Mouse (Mus musculus) thymus, adult 18-20 months (tissue): Measurements from ENCODE around the gene Fzd1.

Experiments used
- DNase-seq, 2 experiments: peaks; one replicate each; pipeline ENCODE4 v3.0.0; 2022; ENCODE audit warnings: mixed read lengths in 2 of 2

Gene Fzd1

DNA sequence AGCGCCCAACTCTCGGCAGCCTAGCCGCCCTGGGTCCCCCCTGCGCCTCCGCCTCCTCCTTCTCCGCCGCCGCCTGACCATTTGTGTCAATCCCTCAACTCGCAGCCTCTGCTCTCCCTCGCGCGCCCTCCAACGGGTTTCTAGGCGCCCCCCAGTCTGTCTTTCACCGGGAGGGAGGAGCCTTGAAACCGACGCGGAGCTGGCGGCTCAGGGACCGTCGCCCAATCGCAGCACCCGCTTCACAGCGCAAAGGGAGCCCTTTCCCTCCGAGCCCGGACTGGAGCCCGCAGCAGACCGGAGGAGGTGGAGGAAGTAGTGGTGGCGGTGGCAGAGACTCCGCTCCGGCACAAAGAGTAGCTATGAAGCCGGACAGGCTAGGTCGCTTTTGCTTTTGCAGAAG, at the start of gene Fzd1:
Gene Fzd1, minus strand, starts transcription at position 134 of the 400 bp plus-strand sequence.
- peak in 1 of 2 experiments; percentile 14 for DNase-seq

DNA sequence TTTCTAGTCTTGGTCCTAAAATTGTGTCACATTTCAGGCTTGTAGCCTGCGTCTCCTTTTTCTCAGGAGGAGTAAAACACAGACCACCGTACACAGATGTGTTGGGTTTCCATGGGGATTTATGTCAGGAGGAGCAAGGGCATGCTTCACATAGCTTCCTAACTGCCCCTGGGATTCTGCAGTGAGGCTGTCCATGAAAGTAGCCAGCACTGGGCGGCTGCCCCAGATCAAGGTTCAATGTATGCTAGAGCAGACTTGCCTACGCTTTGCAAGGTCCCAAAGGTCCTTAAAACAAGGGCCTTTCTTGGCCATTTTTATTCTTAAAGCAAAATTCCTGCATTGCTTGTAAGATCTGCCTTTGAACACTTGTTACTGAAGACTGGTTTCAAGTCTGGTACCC, 47.4 kb upstream of the Fzd1 start:
- DNase-seq = no peak

DNA sequence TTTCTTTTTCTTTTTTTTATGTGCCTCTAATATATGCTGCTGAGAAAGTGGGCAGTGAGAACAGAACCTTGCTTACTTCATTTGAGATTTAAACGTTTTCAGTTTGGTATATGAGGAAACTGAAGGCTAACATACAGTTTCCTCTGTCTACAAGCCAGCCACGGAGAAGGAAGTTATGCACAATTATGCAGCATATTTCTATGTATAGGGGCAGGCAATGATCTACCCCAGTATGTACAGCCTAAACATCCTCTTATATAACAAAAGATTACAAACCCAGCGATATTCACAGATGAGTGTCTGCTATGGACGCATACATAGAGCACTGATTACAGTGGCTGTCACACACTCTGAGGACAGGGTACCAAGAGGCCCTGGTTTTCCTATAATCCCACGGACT, 45.9 kb upstream of the Fzd1 start:
- DNase-seq = no peak

DNA sequence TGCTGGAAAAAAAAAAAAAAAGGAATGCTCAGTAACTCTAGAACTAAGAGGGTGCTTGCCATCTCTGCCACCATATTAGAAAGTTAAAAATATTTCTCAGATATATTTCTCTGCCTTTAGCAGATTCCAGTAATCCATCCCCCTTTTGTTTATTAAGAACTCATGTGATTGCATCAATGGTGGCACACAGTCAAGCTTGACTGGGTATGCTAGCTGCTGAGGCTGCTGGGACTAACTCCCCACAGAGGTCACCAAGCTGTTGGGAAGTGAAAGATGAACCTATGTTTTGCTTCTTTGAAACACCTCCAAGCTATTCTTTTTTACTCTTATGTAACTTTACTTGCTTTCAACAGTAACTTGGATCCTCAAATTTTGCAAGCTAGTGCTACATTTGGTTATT, 44.1 kb upstream of the Fzd1 start:
- no peak for DNase-seq

DNA sequence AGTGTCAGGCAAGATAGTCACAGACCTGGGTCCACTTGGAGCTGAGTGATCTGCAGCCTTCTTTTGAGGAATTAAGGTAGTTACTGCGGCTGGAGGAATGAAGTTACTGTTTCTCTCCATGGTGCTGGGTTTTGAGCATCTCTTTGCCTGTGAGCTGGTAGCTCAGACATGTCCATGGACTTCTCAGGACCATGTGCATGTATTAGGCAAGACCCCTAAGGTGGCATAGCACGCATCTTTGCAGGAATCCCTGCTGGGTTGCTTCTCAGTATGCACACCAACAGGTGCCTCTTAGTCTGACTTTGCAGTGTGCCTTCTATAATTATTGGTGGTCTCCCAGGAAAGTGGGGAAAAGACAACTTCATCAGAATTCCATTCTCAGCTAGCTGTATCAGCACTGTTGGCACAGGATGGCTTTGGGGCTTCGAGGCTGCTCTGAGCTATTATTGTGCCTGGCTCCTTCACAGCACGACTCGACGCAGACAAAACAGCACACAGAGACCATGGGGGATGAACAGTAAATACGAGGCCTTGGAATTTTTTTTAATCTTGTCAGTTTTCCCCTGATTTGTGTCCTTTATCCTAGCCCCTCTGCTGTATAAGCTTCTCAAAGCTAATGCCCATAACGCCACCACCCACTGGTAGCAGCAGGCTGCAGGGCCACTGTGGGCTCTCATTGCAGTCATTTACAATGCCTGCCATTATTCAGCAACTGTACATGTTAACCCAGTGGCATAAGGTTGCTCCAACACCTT, 43.4 kb upstream of the Fzd1 start:
- DNase-seq = no peak

DNA sequence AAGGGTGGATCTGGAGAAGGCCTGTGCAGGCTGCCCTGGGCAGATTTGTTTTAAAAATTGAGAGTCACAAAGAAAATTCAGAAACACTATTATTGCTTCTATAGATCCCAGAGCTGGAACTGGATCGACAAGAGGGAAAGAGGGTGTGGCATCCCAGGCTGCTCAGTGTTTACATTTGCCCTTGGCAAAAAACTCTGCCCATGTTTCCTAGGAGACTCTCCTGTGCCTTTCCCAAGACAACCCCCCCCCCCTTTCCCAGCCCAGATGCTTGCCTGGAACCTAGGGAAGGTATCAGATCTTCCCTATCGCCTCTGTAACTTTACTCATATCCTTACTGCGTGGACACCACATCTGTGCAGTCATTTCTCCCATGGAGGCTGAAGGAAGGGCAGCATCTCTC, 33.4 kb upstream of the Fzd1 start:
- DNase-seq = no peak

DNA sequence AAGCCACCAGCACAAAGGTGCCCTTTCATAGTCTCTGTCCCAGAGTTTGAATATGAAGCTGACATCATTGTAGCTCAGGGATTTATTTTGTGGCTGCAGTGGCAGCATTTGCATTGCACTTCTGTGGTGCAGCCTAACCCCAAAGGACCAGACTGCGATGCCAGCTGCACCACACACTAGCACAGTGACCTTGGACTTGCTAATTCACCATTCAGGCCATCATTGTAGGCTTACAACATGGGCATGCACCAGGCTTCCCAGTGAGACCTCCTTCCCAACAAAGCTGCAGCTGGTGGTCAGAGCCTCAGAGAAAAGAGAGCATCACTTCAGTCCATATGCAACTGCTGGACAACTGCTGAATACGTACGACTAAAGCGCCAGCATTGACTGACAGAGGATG, 32.4 kb upstream of the Fzd1 start:
- DNase-seq = no peak

DNA sequence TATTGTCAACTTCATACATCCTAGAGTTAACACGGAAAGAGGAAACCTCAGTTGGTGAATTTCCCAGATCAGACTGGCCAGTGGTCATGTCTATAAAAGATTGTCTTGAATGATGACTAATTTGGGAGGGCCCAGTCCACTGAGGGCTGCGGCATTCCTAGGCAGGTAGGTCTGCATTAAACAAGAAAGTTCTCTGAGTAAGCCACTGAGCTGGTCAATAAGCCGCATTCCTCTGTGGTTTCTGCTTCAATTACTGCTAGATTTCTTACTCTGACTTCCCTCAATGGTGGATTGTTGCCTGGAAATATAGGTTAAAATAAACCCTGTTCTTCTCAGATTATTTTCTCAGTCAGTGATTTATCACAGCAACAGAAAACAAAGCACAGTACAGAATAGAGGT, 30.6 kb upstream of the Fzd1 start:
- no peak for DNase-seq

DNA sequence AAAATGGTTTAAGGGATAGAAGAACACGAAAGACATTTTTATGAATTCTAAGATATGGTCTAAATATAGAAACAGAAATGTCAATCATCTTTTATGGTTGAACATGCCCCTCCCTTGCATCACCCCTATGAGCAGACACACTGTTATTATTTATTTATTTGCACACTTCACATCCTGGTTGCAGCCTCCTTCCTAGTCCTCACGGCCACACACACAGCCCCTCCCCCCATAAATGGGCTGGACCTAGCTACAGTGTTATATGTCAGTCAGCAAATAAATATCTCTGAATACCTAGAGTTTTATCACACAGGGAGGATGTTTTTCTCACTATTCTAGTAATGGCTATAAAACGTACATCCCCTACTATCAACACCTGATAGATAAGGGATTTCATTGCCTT, 29.0 kb upstream of the Fzd1 start:
- no peak for DNase-seq

DNA sequence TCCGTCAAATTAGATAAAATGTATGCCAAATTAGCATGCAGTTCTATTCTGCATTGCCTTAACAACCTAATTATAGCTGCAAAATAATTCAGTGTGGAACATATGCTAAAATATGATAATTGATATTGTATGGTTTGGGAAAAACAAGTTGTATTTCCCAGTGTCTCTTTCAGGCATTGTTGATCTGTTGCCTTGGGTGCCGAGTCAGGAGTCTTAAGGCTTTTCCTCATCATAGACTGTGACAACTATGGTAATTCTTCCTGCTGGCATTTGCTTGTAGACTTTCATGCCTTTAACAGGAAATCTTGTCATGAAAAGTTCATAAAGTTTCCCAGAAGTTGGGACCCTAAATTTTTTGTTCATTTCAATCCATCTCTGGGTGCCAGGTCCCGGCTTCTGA, 20.4 kb upstream of the Fzd1 start:
- no peak for DNase-seq

DNA sequence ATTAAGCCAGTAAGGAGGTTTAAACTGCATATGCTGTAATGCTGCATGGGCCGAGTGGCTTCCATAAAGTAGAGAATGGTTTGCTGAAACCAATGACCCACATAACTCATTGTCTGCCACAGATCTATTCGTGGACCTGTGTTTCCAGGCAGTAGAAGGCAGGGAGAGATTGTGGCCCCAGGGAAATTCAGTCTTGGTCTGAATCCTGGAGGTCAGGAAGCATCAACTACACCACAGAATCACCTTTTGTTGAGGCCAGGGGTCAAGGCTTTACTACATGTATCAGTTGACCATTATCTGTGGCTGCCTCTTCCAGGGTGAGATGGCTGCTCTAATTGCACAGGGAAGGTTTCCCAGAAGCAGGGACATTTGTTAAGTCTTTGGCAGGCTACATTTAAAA, 18.7 kb upstream of the Fzd1 start:
- no peak for DNase-seq

DNA sequence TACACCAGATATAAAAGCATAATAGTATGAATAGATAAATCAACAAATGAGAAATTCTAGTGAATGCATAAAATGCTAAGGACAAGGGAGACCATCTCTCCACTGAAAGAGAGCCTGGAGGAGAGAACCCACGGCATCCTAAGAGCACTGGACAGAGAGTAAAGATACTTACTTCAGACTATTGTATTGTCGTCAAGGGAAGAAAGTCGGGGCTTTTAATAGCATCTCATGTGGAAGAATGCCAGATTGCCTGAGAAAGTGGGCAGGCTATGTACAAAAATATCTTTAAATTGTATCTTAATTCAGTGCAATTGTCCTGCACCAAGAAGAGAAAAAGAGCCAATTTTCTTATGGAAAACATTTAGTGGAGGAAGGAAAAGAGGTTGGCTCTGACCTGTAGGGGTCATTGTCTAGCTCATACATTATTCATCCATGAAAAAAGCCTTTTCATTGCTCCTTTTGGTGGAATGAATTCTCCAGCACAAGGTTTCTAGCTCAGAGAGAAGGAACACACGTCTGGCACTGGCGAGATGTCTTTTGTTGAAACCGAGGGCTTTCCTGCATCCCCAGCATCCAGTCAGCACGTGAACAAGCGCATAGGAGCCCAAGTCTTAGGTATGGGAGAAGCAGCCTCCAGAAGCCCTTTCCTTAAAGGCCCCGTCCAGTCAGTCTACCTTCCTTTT, 15.4 kb upstream of the Fzd1 start:
- DNase-seq = no peak

DNA sequence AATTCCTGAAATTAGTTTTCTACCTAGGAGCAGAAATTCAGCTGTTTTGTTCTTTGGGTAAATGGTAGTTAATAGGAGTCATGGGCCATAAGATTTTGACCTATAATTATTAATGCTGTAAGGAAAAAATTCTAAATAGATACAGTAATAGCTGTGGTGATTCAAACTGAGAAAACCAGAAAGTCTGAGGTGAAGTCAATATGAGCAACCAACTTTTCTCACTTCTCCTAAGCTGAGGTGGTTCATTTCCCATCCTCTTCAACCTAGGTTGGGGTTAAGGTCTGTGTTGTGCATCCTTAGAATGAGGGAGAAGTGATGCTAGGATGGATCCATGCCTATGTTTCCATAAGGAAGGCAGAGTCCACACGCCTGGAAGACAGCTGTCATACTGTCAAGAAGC, 12.8 kb upstream of the Fzd1 start:
- DNase-seq = no peak

DNA sequence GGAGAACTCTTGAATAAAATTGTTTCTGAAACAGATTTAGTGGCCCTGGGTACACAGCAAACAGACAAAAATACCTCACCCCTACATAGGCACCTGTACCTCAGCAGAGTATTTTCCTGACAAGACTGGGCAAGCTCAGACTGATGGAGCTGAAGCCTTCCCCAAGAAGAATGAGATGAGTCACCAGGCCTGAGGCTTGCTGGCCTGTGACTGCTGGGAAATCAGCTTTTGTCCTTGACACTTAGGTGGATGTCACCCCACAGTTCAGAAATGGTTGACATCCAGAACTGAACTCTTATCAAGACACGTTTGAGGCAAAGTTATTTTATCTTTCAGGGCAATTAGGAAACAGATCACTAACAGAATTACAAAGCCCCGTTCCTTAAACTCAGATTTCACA, 10.1 kb upstream of the Fzd1 start:
- no peak for DNase-seq

DNA sequence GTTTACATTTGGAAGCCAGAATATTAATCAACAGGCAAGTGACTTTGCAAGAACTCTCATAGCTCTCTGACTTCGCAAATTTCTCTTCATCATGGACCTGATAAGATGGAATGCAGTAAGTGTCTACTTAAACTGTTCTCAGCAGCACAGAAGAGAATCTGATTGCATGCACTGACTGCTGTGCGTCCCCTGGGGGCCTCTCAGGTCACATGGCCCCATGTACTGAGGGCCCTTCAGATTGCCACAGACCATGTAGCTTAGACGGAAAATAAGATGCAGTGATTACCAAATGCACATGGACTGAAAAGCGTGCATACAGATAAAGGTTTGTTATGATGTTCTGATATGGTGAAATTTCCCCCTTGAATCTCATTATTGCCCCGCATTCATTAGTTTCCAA, 8.9 kb upstream of the Fzd1 start:
- DNase-seq = no peak

DNA sequence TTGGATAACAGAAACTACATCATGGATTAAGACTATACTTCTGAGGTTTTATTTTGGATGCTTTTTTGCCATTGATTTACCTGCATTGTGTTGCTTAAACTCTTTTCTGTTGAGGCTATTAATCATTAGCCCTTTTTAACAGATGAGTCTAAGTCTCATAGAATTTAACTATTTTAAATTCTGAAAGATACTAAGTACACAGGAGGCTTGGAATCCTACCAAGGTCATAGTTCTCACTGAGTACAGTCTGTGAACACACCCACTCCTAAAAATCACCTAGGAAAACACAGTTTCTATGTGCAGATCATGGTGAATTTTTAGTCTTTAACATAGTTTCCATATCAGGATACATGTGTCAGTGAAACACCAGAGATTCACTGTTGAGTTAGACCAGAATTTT, 4.1 kb upstream of the Fzd1 start:
- DNase-seq = no peak

DNA sequence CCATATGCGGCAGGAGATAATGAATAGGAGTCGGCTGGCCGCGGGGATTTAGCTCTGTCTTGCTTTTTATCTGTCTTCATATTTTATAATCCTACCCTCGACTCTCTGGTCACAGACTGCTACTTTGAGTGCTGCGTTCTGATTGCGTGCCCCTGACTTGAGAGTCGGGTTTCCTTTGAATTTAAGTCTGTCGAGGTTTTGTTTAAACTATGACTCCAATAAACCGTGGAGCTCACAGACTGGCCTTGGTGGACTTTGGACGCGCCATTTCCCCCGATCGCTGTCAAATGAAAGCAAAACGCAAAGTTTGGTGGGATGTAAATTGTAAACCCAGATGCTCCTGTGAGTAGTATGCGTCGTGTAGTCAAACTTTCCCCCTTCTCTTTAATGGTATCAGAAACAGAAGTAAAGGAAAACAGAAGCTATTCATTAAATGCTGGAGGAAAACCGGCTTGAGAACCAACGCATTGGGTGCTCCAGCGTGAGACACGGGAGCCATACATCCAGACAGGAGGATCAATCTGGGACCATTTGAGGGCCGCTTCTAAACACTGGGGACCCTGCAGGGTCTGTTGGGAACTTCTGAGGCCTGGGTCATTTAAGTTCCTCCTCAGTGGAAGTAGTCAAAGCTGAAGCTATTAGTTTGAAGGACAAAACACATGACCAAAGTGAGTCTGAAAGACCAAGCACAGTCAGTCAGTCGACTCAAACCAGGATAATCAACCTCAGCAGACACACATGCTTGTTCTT, 671 bp upstream of the Fzd1 start:
- DNase-seq = no peak

DNA sequence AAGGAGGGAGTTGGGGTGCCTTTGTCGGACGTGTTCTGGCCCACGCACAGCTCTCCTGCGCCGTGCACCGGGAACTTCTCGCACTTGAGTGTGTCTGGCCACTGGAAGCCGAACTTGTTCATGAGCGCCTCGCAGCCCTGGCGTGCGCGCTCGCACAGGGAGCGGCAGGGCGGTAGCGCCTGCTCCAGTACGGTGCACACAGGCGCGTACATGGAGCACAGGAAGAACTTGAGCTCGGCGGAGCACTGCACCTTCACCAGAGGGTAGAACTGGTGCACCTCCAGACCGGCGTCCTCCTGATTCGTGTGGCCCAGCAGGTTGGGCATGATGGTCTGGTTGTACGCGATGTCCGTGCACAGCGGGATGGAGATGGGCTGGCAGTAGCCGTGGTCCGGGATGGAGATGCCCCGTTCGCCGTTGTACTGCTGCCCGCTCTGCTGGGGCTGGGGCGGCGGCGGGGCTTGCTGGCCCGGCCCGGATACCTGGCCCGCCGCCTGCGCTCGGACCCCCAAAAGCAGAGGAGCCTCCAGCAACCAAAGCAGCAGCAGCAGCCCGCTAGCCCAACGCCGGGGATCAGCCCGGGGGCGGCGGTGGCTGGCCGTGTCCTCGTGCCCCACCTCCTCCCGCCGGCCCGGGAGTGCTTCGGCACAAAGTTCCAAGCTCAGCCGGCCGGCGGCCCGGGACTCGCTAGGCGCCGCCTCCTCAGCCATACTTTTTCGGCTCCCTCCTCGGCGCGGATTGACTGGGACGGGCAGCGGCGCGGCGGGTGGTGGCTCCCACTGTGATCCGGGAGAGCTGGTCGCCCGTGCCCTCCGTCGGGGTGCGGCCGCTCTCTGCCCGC, 744 bp downstream of the Fzd1 start:
- no peak for DNase-seq

DNA sequence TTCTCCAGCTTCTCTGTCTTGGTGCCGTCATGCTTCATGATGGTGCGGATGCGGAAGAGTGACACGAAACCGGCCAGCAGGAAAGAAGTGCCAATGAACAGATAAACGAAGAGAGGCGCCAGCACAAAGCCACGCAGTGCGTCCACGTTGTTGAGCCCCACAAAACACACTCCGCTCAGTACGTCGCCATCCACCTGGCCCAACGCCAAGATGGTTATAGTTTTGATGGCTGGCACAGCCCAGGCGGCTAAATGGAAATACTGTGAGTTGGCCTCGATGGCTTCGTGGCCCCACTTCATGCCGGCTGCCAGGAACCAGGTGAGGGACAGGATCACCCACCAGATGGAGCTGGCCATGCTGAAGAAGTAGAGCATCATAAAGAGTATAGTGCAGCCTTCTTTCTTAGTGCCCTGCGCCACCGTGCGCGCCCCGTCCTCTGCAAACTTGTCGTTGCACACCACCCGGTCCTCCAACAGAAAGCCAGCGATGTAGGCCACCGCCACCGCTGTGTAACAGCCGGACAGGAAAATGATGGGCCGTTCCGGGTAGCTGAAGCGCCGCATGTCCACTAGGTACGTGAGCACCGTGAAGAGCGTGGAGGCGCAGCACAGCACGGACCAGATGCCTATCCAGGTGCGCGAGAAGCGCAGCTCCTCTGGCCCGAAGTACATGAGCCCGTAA, 1.7 kb downstream of the Fzd1 start:
- no peak for DNase-seq

DNA sequence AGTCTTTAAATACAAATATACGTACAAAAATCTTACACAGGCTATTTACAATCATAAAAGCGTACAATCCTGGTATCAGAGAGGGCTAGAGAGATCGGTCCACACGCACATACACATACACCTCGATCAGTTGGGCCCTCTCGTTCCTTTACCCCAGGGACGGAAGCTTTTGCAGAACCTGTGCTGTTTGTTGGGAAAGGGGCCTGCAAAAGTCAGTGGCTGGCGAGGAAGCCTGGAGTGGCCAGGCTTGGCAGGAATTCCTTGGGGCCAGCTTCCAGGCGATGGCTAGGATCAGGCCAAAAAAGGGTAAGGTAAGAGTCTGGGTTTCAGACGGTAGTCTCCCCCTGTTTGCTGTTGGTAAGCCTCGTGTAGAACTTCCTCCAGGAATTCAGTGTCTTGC, 2.5 kb downstream of the Fzd1 start:
- DNase-seq = no peak

DNA sequence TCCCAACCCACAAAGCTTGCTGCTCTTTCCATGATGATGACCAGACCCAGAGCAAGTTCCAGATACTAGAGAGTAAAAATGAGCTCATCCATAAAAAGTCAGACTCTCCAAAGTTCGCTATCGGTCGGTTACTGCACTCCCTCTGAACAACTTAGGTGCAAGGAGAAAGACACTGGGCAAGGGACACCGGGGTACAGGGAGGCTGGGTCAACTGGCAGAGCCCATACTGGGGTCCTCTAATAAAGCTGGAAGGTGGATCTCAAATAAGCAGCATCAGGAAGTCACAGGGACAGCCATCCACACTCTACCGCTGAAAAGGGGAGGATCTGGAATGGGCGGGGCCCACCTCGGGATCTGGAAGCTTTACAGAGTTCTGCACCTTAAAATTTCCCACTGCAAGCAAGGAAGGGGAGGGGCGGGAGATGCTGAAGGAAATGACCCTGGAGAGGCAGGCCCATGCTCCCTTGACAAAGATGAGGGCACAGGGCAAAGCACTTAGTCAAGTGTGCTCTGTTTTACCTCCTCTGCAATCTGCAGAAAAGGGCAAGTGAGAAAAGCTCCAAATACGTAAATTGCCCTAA, 3.0 kb downstream of the Fzd1 start:
- DNase-seq = no peak

DNA sequence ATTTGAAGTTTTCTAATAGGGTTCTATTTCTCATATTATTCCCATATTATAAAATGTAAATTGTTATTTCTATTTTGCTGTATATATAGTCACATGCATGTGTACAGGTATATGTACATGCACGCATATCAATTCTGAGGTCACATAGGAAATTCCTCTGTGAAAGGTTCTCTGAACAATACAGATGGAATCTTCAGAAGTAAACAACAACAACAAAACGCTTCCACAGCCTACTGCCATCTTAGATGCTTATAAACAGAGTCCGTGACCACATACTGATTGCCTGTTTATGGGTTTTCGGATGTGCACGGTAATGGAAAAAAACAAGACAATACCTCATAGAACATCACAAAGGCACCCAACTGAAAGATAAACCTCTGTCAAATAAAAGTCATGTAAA, 4.7 kb downstream of the Fzd1 start:
- no peak for DNase-seq
